Mouse (Mus musculus): ENCODE measurements around the gene Trappc1.

- TF ChIP-seq POLR2A (IDR thresholded peaks at IDR 0.05; ENCODE audit: control insufficient read depth, extremely low read depth, insufficient read depth, low read length, poor library complexity) (no peak), CTCF (IDR thresholded peaks at IDR 0.05; ENCODE audit: borderline replicate concordance, control insufficient read depth, extremely low read depth, insufficient read depth, low read length, poor library complexity) (no peak)
Observed at GRCm38 (mm10) chr11:69334796-69335195, 11.0 kb downstream of the Trappc1 start.
